Mouse (Mus musculus) gastrocnemius, postnatal 36 days (tissue): ENCODE results near the gene Rnf103. TPM values are rescaled to one million over a fixed set of nuclear protein-coding genes. Genes with fewer than 3 reads are reported as not detected.
"Not testable (repeated sequence)": the region's sequence is repeated elsewhere in the genome, so short reads cannot be mapped to it uniquely, and the experiment has no call there.

Source experiments
- DNase-seq, 2 experiments: peaks; one replicate each; pipeline ENCODE4 v3.0.0; 2022
- intact Hi-C: fragments of 180-260 bp; cut with DNase I; formaldehyde crosslinking; loops from one replicate; pipeline ENCODE4 v1.15.1; 2025
- long read RNA-seq, 2 experiments: library from polyadenylated mRNA; stranded (forward); transcript quantifications; one replicate each; pipeline ENCODE4 v2.0.0; 2021
- total RNA-seq, 2 experiments: library from RNA; stranded (reverse); gene quantifications; 2 replicates each; pipeline ENCODE4 v1.2.3; 2021

The Rnf103 gene
- 10 to 100 TPM; 17.8 to 18.4 TPM for total RNA-seq
- long read RNA-seq, experiment 1, partial matches to known transcripts, result 0 of 6 reads
- long read RNA-seq, experiment 1, other reads (novel, unspliced or antisense), result 3 of 6 reads
- long read RNA-seq, experiment 2, transcript Rnf103-201 (4 exons, 3,264 nt), result major isoform, 13 of 19 reads
- long read RNA-seq, experiment 2, partial matches to known transcripts, result 1 of 19 reads
- long read RNA-seq, experiment 2, other reads (novel, unspliced or antisense), result 4 of 19 reads

GRCm38 (mm10) chr6:71493675-71494340 is at the start of gene Rnf103:
TSS of gene Rnf103 (plus strand) at chr6:71493894.
- DNase-seq, result peak; percentile 91 to 92
- intact Hi-C loops, result loop anchor here (2.0 kb wide), 1 partner anchor 53 kb away; the partner anchor contains the start of gene Rmnd5a

GRCm38 (mm10) chr6:71444756-71445155 is 48.9 kb upstream of the Rnf103 start:
- DNase-seq, result no peak
- intact Hi-C loops, result no loop called here

- intact Hi-C loops, result no loop called here
- DNase-seq, result no peak
These were observed 48.1 kb upstream of the Rnf103 start for GRCm38 (mm10) chr6:71445560-71445959.

- DNase-seq, result no peak
These were observed 40.9 kb upstream of the Rnf103 start for GRCm38 (mm10) chr6:71452792-71453191.

GRCm38 (mm10) chr6:71453983-71454739 is 39.5 kb upstream of the Rnf103 start:
- intact Hi-C loops, DNase-seq: not testable (repeated sequence)

More at GRCm38 (mm10) chr6:71452792-71453191, 40.9 kb upstream of the Rnf103 start:
- intact Hi-C loops, result no loop called here

GRCm38 (mm10) chr6:71457956-71458608 is 35.6 kb upstream of the Rnf103 start:
- intact Hi-C loops, result no loop called here
- no peak for DNase-seq

GRCm38 (mm10) chr6:71465146-71465545 is 28.5 kb upstream of the Rnf103 start:
- intact Hi-C loops, result no loop called here
- DNase-seq, result no peak

GRCm38 (mm10) chr6:71467766-71468165 is 25.9 kb upstream of the Rnf103 start:
- DNase-seq, result no peak
- intact Hi-C loops, result no loop called here

GRCm38 (mm10) chr6:71469291-71469690 is 24.4 kb upstream of the Rnf103 start:
- no peak for DNase-seq
- intact Hi-C loops, result no loop called here

- no peak for DNase-seq
These were observed 21.7 kb upstream of the Rnf103 start for GRCm38 (mm10) chr6:71471830-71472520.

GRCm38 (mm10) chr6:71472786-71473185 is 20.9 kb upstream of the Rnf103 start:
- intact Hi-C loops, result no loop called here
- DNase-seq, result no peak

More at GRCm38 (mm10) chr6:71471830-71472520, 21.7 kb upstream of the Rnf103 start:
- intact Hi-C loops, result no loop called here

- no peak for DNase-seq
- intact Hi-C loops, result no loop called here
These were observed 18.1 kb upstream of the Rnf103 start for GRCm38 (mm10) chr6:71475604-71476003.

GRCm38 (mm10) chr6:71476783-71477182 is 16.9 kb upstream of the Rnf103 start:
- no peak for DNase-seq
- intact Hi-C loops, result no loop called here

- intact Hi-C loops, DNase-seq: not testable (repeated sequence)
These were observed 14.7 kb upstream of the Rnf103 start for GRCm38 (mm10) chr6:71478816-71479568.

- DNase-seq, intact Hi-C loops: not testable (repeated sequence)
These were observed 14.1 kb upstream of the Rnf103 start for GRCm38 (mm10) chr6:71479588-71479987.

GRCm38 (mm10) chr6:71480136-71480535 is 13.6 kb upstream of the Rnf103 start:
- intact Hi-C loops, result no loop called here
- no peak for DNase-seq

GRCm38 (mm10) chr6:71481136-71481535 is 12.6 kb upstream of the Rnf103 start:
- no peak for DNase-seq
- intact Hi-C loops, result no loop called here

- DNase-seq, result no peak
- intact Hi-C loops, result no loop called here
These were observed 8.4 kb upstream of the Rnf103 start for GRCm38 (mm10) chr6:71485246-71485645.

- no peak for DNase-seq
- intact Hi-C loops, result no loop called here
These were observed 7.5 kb upstream of the Rnf103 start for GRCm38 (mm10) chr6:71486226-71486625.
